Mouse (Mus musculus) heart, embryonic 10.5 days (tissue): ENCODE measurements at regions not wholly inside any gene's neighbourhood (a gene's known extent, or its start where the extent isn't known, plus 50 kb on each side); places are given as distances from the start of the nearest gene placed in this dataset.

Experiments
- DNase-seq: peaks from one replicate; pipeline ENCODE4 v3.0.0-alpha.2; 2017; ENCODE audit warnings: low spot score
- H3K27ac ChIP-seq: fragments of 300-500 bp; sonication (generic); 2 replicates; pipeline ENCODE4 v1.5.1; 2016; ENCODE audit warnings: mild to moderate bottlenecking
- H3K27me3 ChIP-seq: fragments of 300-500 bp; sonication (generic); 2 replicates; pipeline ENCODE4 v1.6.1; 2016; ENCODE audit warnings: mild to moderate bottlenecking; ENCODE audit not compliant: poor library complexity, insufficient read depth, severe bottlenecking
- H3K36me3 ChIP-seq: fragments of 300-500 bp; sonication (generic); 2 replicates; pipeline ENCODE4 v1.6.1; 2016; ENCODE audit warnings: mild to moderate bottlenecking, moderate library complexity
- H3K4me1 ChIP-seq: fragments of 300-500 bp; sonication (generic); 2 replicates; pipeline ENCODE4 v1.6.1; 2016; ENCODE audit warnings: mild to moderate bottlenecking
- H3K4me3 ChIP-seq: fragments of 300-500 bp; sonication (generic); 2 replicates; pipeline ENCODE4 v1.5.1; 2016; ENCODE audit warnings: mild to moderate bottlenecking, moderate library complexity
- H3K9me3 ChIP-seq: fragments of 300-500 bp; sonication (generic); 2 replicates; pipeline ENCODE4 v1.6.1; 2016; ENCODE audit warnings: mild to moderate bottlenecking, moderate library complexity
- WGBS: fragments of 180-500 bp; shearing (Covaris S2); methylation state at CpG from one replicate; pipeline ENCODE4 v1.1.7; 2016; 5-methylcytosine and 5-hydroxymethylcytosine counted together

- Histone ChIP-seq H3K9me3 (no peaks in the 10 kb centered on the region), H3K27me3 (no peaks in the 10 kb centered on the region), H3K4me1 (no peaks in the 10 kb centered on the region), H3K27ac (no peak overlapping the region), H3K4me3 (no peak overlapping the region), H3K36me3 (no peaks in the 10 kb centered on the region)
- no peak for DNase-seq
- 77% methylated on average over 3 of the region's 3 CpGs for WGBS
Measured at GRCm38 (mm10) chr14:71692752-71693437, 798.7 kb downstream of the Gm9195 start.

GRCm38 (mm10) chr14:71674564-71674963, 817.1 kb downstream of the Gm9195 start:
- Histone ChIP-seq H3K9me3 (no peaks in the 10 kb centered on the region), H3K27me3 (no peaks in the 10 kb centered on the region), H3K4me1 (no peaks in the 10 kb centered on the region), H3K36me3 (no peaks in the 10 kb centered on the region), H3K4me3 (no peak overlapping the region), H3K27ac (no peak overlapping the region)
- WGBS: 86% methylated on average over 4 of the region's 4 CpGs
- DNase-seq: no peak

DNA sequence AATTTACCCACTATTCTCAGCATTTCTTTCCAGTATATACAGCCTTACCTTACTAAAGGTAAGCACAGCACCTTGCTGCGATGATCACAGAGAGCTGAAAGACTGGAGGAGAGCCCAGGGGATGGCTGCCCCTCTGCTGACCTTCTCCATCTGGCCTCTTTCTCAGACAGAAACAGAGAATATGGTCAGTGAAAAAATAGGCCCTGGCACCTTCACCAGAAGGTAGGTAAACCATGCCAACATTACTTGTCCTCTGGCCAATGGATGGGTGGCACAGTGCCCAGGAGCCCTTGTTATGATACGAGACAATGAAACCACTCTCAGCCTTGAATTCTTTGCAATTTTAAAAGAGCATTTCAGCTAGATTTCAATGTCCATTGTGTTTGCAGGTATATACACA, 817.8 kb downstream of the Gm9195 start:
- 82% methylated on average over 2 of the region's 2 CpGs for WGBS
- no peaks in the 10 kb centered on the region for H3K36me3 ChIP-seq
- DNase-seq: no peak
- no peaks in the 10 kb centered on the region for H3K27me3 ChIP-seq
- H3K27ac ChIP-seq: no peak overlapping the region
- H3K4me3 ChIP-seq: no peak overlapping the region
- H3K4me1 ChIP-seq: no peaks in the 10 kb centered on the region
- H3K9me3 ChIP-seq: no peaks in the 10 kb centered on the region

- 43% methylated on average over 1 of the region's 1 CpGs for WGBS
- H3K9me3 ChIP-seq: no peaks in the 10 kb centered on the region
- H3K36me3 ChIP-seq: no peaks in the 10 kb centered on the region
- H3K27me3 ChIP-seq: no peaks in the 10 kb centered on the region
- DNase-seq: no peak
- H3K4me1 ChIP-seq: no peaks in the 10 kb centered on the region
- H3K27ac ChIP-seq: no peak overlapping the region
- H3K4me3 ChIP-seq: no peak overlapping the region
Measured at GRCm38 (mm10) chr14:71672481-71672880, 819.2 kb downstream of the Gm9195 start.

DNA sequence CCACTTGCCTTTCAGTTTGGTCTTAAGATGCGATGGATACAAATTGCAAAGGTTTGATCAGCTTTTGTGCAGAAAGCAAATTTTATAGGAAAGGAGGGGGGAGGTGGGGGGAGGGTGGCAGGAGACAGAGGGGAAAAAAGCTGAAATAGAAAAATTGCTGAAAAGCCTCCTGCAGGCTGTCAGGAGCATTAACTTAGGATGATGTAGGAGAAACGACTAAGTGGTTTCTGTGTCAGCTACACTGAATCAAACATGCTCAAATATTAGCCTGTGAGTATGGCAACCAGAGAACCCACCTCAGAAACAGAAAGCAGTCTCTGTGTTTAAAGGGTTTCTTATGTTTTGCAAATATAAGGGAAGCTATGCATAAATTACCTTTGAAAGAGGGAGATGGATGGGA, 819.6 kb downstream of the Gm9195 start:
- Histone ChIP-seq H3K36me3 (no peaks in the 10 kb centered on the region), H3K27me3 (no peaks in the 10 kb centered on the region), H3K9me3 (no peaks in the 10 kb centered on the region), H3K4me1 (no peaks in the 10 kb centered on the region), H3K27ac (no peak overlapping the region), H3K4me3 (no peak overlapping the region)
- DNase-seq: no peak
- WGBS: 62% methylated on average over 2 of the region's 2 CpGs

DNA sequence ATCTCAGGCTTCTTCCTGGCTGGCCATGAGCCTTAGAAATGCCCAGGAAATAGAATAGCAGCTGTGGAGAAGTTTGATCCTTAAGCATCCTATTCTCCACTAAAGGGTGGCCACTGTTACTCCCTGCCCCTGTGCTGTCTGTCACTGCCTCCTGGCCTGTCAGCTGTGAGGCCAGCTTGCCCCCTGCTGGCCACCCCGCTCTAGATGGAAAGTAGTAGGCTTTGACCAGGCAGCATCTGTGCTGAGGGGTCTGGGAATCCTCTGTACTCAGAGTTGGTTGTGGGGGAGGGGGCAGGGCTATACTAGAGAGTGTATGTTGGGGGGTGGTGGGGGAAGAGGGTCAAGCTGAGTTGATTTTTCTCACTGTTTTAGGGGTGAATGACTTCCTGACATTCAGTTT, 821.2 kb downstream of the Gm9195 start:
- Histone ChIP-seq H3K9me3 (no peaks in the 10 kb centered on the region), H3K27ac (no peak overlapping the region), H3K4me3 (no peak overlapping the region), H3K27me3 (no peaks in the 10 kb centered on the region), H3K36me3 (no peaks in the 10 kb centered on the region), H3K4me1 (no peaks in the 10 kb centered on the region)
- 9% methylated on average over 1 of the region's 1 CpGs for WGBS
- peak; percentile 82 for DNase-seq

GRCm38 (mm10) chr14:71666656-71667055, 825.0 kb downstream of the Gm9195 start:
- no peak overlapping the region for H3K4me3 ChIP-seq
- no peaks in the 10 kb centered on the region for H3K27me3 ChIP-seq
- no peak for DNase-seq
- no peak overlapping the region for H3K27ac ChIP-seq
- no peaks in the 10 kb centered on the region for H3K4me1 ChIP-seq
- no peaks in the 10 kb centered on the region for H3K36me3 ChIP-seq
- H3K9me3 ChIP-seq: no peaks in the 10 kb centered on the region
- WGBS: 77% methylated on average over 1 of the region's 1 CpGs

GRCm38 (mm10) chr14:71660166-71660565, 831.5 kb downstream of the Gm9195 start:
- Histone ChIP-seq H3K36me3 (no peaks in the 10 kb centered on the region), H3K4me3 (no peak overlapping the region), H3K27ac (no peak overlapping the region), H3K4me1 (no peaks in the 10 kb centered on the region), H3K9me3 (no peaks in the 10 kb centered on the region), H3K27me3 (no peaks in the 10 kb centered on the region)
- 44% methylated on average over 2 of the region's 2 CpGs for WGBS
- DNase-seq: no peak

DNA sequence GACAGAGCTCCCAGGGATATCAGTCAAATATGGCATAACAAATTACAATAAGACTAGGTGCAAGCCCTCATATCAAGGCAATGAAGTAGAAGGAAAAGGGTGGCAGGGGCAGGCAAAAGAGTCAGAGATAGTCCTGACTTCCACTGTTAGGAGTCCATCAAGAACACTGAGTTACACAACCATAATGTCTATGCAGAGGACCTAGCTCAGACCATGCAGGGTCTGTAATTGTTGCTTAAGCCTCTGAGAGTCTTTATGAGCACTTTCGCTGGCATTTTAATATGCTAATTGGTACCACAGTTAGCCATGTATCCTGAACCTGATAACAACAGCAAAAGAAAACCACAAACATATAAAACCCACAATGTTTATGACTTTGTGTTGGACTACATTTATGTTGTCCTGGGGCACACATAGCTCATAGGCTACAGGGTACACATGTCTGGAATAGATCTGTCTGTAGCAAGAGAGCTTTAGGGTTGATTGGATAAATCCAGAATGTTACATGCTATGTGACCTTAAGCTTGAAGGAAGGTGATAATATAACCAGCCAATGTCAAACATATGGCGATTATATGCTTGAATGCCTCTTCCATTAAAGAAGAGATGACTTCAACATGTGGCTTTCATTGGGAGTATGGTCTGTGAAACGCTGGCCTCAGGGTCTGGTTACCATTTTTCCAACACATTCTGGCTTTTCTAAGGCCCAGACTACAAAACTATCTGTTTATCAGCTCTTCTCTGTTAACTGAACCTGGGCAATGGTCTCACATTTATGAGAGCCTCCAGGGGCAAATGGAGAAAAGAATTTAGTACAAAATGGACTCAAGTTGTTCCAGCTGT, 836.6 kb downstream of the Gm9195 start:
- Histone ChIP-seq H3K4me3 (no peak overlapping the region), H3K4me1 (no peaks in the 10 kb centered on the region), H3K27me3 (no peaks in the 10 kb centered on the region), H3K9me3 (no peaks in the 10 kb centered on the region), H3K27ac (no peak overlapping the region), H3K36me3 (no peaks in the 10 kb centered on the region)
- no peak for DNase-seq
- WGBS: 76% methylated on average over 3 of the region's 3 CpGs

- Histone ChIP-seq H3K9me3 (no peaks in the 10 kb centered on the region), H3K4me3 (no peak overlapping the region), H3K27me3 (no peaks in the 10 kb centered on the region), H3K36me3 (no peaks in the 10 kb centered on the region), H3K27ac (no peak overlapping the region), H3K4me1 (no peaks in the 10 kb centered on the region)
- DNase-seq: no peak
- WGBS: 88% methylated on average over 1 of the region's 1 CpGs
Measured at GRCm38 (mm10) chr14:71642536-71642935, 849.1 kb downstream of the Gm9195 start.

- 69% methylated on average over 1 of the region's 1 CpGs for WGBS
- Histone ChIP-seq H3K27ac (no peak overlapping the region), H3K36me3 (no peaks in the 10 kb centered on the region), H3K27me3 (no peaks in the 10 kb centered on the region), H3K4me1 (no peaks in the 10 kb centered on the region), H3K9me3 (no peaks in the 10 kb centered on the region), H3K4me3 (no peak overlapping the region)
- no peak for DNase-seq
Measured at GRCm38 (mm10) chr14:71639083-71639482, 852.6 kb downstream of the Gm9195 start.

- DNase-seq: no peak
- Histone ChIP-seq H3K4me3 (no peak overlapping the region), H3K27ac (no peak overlapping the region), H3K36me3 (no peaks in the 10 kb centered on the region), H3K9me3 (no peaks in the 10 kb centered on the region), H3K4me1 (no peaks in the 10 kb centered on the region), H3K27me3 (no peaks in the 10 kb centered on the region)
- 91% methylated on average over 1 of the region's 1 CpGs for WGBS
Measured at GRCm38 (mm10) chr14:71635091-71635490, 856.5 kb downstream of the Gm9195 start.

- 73% methylated on average over 4 of the region's 4 CpGs for WGBS
Measured at GRCm38 (mm10) chr14:71609698-71610301, 881.8 kb downstream of the Gm9195 start.

More at GRCm38 (mm10) chr14:71609698-71610301, 881.8 kb downstream of the Gm9195 start:
- Histone ChIP-seq H3K27me3 (no peaks in the 10 kb centered on the region), H3K36me3 (no peaks in the 10 kb centered on the region), H3K4me3 (no peak overlapping the region), H3K9me3 (no peaks in the 10 kb centered on the region), H3K4me1 (no peaks in the 10 kb centered on the region), H3K27ac (no peak overlapping the region)
- DNase-seq: no peak
